Mouse (Mus musculus): Measurements from ENCODE around the gene 4931429L15Rik. TPM values are rescaled to one million over a fixed set of nuclear protein-coding genes. Genes with fewer than 3 reads are reported as not detected.

4931429L15Rik gene
- polyA plus RNA-seq, 1 experiment from 2014 or later, result not detected

GRCm38 (mm10) chr9:46272677-46273454 is 46.9 kb downstream of the 4931429L15Rik start, which contains the start of gene Zpr1:
Zpr1 (plus strand) TSS chr9:46273064.
- Histone ChIP-seq H3K4me1 (replicated peaks) (peaks cover 22% of the 10 kb centered on the region), H3K4me3 (peak within 1 kb of the TSS; percentile 87), H3K36me3 (peaks cover 36% of the 10 kb centered on the region), H3K27me3 (peaks cover 36% of the 10 kb centered on the region), H3K9me3 (no peaks in the 10 kb centered on the region), H3K9ac (peak within 1 kb of the TSS; percentile 83), H3K4me2 (peak within 1 kb of the TSS; percentile 96), H3K27ac (peak within 1 kb of the TSS; percentile 71)
- 7% methylated on average over 45 of the region's 45 CpGs for WGBS
- peak; percentile 95 for ATAC-seq (ENCODE audit: low FRiP score)

- Histone ChIP-seq H3K9ac (no peak overlapping the region), H3K36me3 (peaks cover 28% of the 10 kb centered on the region), H3K9me3 (no peaks in the 10 kb centered on the region), H3K4me2 (peak overlapping the region; percentile 96; the same call in 1 of the 2 replicates), H3K27ac (no peak overlapping the region), H3K27me3 (peaks cover 36% of the 10 kb centered on the region), H3K4me3 (no peak overlapping the region), H3K4me1 (replicated peaks) (peaks cover 22% of the 10 kb centered on the region)
- WGBS, result 90% methylated on average over 9 of the region's 9 CpGs
- ATAC-seq (ENCODE audit: low FRiP score), result no peak
These were observed 47.7 kb downstream of the 4931429L15Rik start for GRCm38 (mm10) chr9:46272070-46272469.

- H3K4me1 ChIP-seq (replicated peaks), result peaks cover 22% of the 10 kb centered on the region
- no peaks in the 10 kb centered on the region for H3K9me3 ChIP-seq
- H3K27ac ChIP-seq, result no peak overlapping the region
- 95% methylated on average over 4 of the region's 4 CpGs for WGBS
- ATAC-seq (ENCODE audit: low FRiP score), result no peak
- H3K4me2 ChIP-seq, result no peak overlapping the region
- H3K4me3 ChIP-seq, result no peak overlapping the region
- H3K36me3 ChIP-seq, result peaks cover 15% of the 10 kb centered on the region
- peak overlapping the region; percentile 60; the same call in 1 of the 2 replicates for H3K9ac ChIP-seq
- H3K27me3 ChIP-seq, result peaks cover 36% of the 10 kb centered on the region
These were observed 49.0 kb downstream of the 4931429L15Rik start for GRCm38 (mm10) chr9:46270782-46271181.

GRCm38 (mm10) chr9:46269125-46269524 is 50.7 kb downstream of the 4931429L15Rik start:
- Histone ChIP-seq H3K4me1 (replicated peaks) (peaks cover 18% of the 10 kb centered on the region), H3K4me2 (no peak overlapping the region), H3K9me3 (no peaks in the 10 kb centered on the region), H3K36me3 (no peaks in the 10 kb centered on the region), H3K4me3 (no peak overlapping the region), H3K27me3 (peaks cover 36% of the 10 kb centered on the region), H3K9ac (no peak overlapping the region), H3K27ac (no peak overlapping the region)
- 94% methylated on average over 5 of the region's 5 CpGs for WGBS
- no peak for ATAC-seq (ENCODE audit: low FRiP score)

- Histone ChIP-seq H3K4me2 (no peak within 1 kb of the TSS), H3K36me3 (no peaks in the 10 kb centered on the region), H3K27ac (no peak within 1 kb of the TSS), H3K9me3 (no peaks in the 10 kb centered on the region), H3K27me3 (peaks cover 36% of the 10 kb centered on the region), H3K4me1 (replicated peaks) (peaks cover 11% of the 10 kb centered on the region), H3K4me3 (no peak within 1 kb of the TSS), H3K9ac (no peak within 1 kb of the TSS)
- WGBS, result 66% methylated on average over 7 of the region's 7 CpGs
- ATAC-seq (ENCODE audit: low FRiP score), result no peak
These were observed 51.4 kb downstream of the 4931429L15Rik start, which contains the start of gene Apoa5 for GRCm38 (mm10) chr9:46268343-46268873. Apoa5 (plus strand) TSS chr9:46268633.

- no peak for ATAC-seq (ENCODE audit: low FRiP score)
- H3K4me2 ChIP-seq, result no peak overlapping the region
- H3K27ac ChIP-seq, result no peak overlapping the region
- H3K4me1 ChIP-seq (replicated peaks), result no peaks in the 10 kb centered on the region
- no peak overlapping the region for H3K4me3 ChIP-seq
- 0 out of 2 replicates have a peak, but pooled peaks cover 2% of the 10 kb centered on the region for H3K27me3 ChIP-seq
- no peaks in the 10 kb centered on the region for H3K36me3 ChIP-seq
- WGBS, result 91% methylated on average over 7 of the region's 7 CpGs
- no peaks in the 10 kb centered on the region for H3K9me3 ChIP-seq
- H3K9ac ChIP-seq, result no peak overlapping the region
These were observed 58.7 kb downstream of the 4931429L15Rik start for GRCm38 (mm10) chr9:46261131-46261530.

GRCm38 (mm10) chr9:46259111-46259510 is 60.7 kb downstream of the 4931429L15Rik start:
- Histone ChIP-seq H3K4me2 (no peak overlapping the region), H3K27ac (no peak overlapping the region), H3K27me3 (0 out of 2 replicates have a peak, but pooled peaks cover 2% of the 10 kb centered on the region), H3K4me3 (no peak overlapping the region), H3K36me3 (no peaks in the 10 kb centered on the region), H3K9ac (no peak overlapping the region), H3K9me3 (no peaks in the 10 kb centered on the region), H3K4me1 (replicated peaks) (no peaks in the 10 kb centered on the region; the same call in 1 of the 2 replicates)
- ATAC-seq (ENCODE audit: low FRiP score), result no peak
- 88% methylated on average over 6 of the region's 6 CpGs for WGBS

- no peak overlapping the region for H3K4me2 ChIP-seq
- no peaks in the 10 kb centered on the region for H3K9me3 ChIP-seq
- ATAC-seq (ENCODE audit: low FRiP score), result no peak
- H3K27ac ChIP-seq, result no peak overlapping the region
- no peaks in the 10 kb centered on the region for H3K36me3 ChIP-seq
- H3K27me3 ChIP-seq, result 0 out of 2 replicates have a peak, but pooled peaks cover 2% of the 10 kb centered on the region
- no peak overlapping the region for H3K4me3 ChIP-seq
- 87% methylated on average over 3 of the region's 3 CpGs for WGBS
- no peak overlapping the region for H3K9ac ChIP-seq
- H3K4me1 ChIP-seq (replicated peaks), result no peaks in the 10 kb centered on the region; the same call in 1 of the 2 replicates
These were observed 62.2 kb downstream of the 4931429L15Rik start for GRCm38 (mm10) chr9:46257546-46257945.

- Histone ChIP-seq H3K4me1 (replicated peaks) (no peaks in the 10 kb centered on the region; the same call in 1 of the 2 replicates), H3K27ac (no peak overlapping the region), H3K4me3 (no peak overlapping the region), H3K4me2 (no peak overlapping the region), H3K9me3 (no peaks in the 10 kb centered on the region), H3K36me3 (no peaks in the 10 kb centered on the region), H3K9ac (no peak overlapping the region), H3K27me3 (0 out of 2 replicates have a peak, but pooled peaks cover 2% of the 10 kb centered on the region)
- no peak for ATAC-seq (ENCODE audit: low FRiP score)
- WGBS, result 91% methylated on average over 10 of the region's 10 CpGs
These were observed 63.0 kb downstream of the 4931429L15Rik start for GRCm38 (mm10) chr9:46256658-46257385.

GRCm38 (mm10) chr9:46256177-46256576 is 63.6 kb downstream of the 4931429L15Rik start:
- H3K9me3 ChIP-seq, result no peaks in the 10 kb centered on the region
- no peaks in the 10 kb centered on the region for H3K36me3 ChIP-seq
- no peaks in the 10 kb centered on the region; the same call in 1 of the 2 replicates for H3K4me1 ChIP-seq (replicated peaks)
- H3K4me2 ChIP-seq, result no peak overlapping the region
- no peak overlapping the region for H3K9ac ChIP-seq
- WGBS, result 93% methylated on average over 7 of the region's 7 CpGs
- no peak overlapping the region for H3K27ac ChIP-seq
- no peak overlapping the region for H3K4me3 ChIP-seq
- H3K27me3 ChIP-seq, result 0 out of 2 replicates have a peak, but pooled peaks cover 2% of the 10 kb centered on the region
- no peak for ATAC-seq (ENCODE audit: low FRiP score)

All from hindbrain, embryonic 13.5 days (tissue).